Mouse (Mus musculus) megakaryocyte, adult 5-6 weeks (primary cell): ENCODE measurements around the gene Prnp. TPM values are rescaled to one million over a fixed set of nuclear protein-coding genes. Genes with fewer than 3 reads are reported as not detected.

Experiments used
- ATAC-seq: 2 replicates; pipeline ENCODE4 v1.8.0; 2016; ENCODE audit warnings: mild to moderate bottlenecking, inconsistent platforms; ENCODE audit not compliant: poor library complexity, severe bottlenecking
- total RNA-seq, 2 experiments: library from RNA; stranded (forward) in 1 of 2; stranded (reverse) in 1 of 2; fragments of 153-499, 151-499 nt in 1 of 2; fragments of 221-1000, 200-1000 nt in 1 of 2; gene quantifications; 2 replicates each; pipeline versions ENCODE4 v1.2.3 to v1.2.4; 2015 to 2017

Prnp gene
- total RNA-seq, 2 experiments from 2014 or later, result 0.80 to 1.7 TPM

DNA sequence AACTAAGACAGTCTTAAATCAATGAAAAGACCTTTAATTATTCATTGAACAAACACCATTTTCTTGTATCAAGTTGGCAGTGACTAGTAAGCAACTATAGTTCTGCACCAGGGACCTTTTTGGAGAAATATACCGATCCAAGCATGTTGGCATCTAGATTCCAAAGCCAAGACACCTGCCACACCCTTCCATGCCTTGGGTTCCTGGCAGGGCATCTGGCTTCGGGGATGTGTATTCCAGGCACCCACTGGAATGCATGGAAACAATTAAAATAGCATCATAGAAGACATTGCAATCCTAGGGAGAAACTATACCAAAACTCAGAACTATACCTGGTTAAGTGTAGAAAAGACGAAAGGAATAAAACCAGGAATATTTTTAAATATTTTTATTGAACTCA lies 3.5 kb upstream of the Prnp start:
- no peak for ATAC-seq

DNA sequence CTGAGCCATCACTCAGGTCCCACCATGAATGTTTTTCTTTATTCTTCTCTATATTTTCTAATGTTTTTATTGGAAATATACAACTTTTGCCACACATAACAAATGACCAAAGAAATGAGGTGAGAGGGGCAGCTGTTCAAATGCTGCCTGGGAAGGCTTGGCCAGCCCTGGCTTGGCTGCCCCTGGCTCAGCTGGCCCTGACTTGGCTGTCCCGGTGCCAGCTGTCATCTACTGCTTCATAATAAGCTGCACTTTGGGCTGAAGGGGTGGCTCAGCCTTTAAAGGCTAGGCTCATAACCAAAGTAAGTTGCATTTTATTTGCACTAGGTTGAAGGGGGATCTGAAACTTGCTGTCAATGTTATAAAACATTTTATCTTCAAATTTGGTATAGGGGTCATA lies 2.9 kb upstream of the Prnp start:
- no peak for ATAC-seq

DNA sequence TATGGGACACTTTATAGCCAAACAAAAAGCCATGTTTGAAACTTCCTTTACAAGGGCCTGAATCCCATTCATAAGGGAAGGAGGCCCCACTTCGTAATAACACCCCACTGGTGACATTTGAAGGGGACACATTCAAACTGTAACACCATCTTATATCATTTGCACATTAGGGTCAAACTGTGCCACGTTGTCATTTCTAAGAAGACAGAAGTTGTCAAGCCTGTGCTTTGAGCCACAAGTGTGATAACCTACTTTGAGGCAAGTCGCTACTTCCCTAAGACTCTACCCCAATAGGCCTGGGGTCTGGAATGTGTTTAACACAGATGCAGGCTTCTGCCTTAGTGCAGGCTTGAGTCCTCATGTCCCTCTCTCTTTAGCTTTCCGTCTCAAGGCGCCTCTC lies 2.4 kb upstream of the Prnp start:
- no peak for ATAC-seq

DNA sequence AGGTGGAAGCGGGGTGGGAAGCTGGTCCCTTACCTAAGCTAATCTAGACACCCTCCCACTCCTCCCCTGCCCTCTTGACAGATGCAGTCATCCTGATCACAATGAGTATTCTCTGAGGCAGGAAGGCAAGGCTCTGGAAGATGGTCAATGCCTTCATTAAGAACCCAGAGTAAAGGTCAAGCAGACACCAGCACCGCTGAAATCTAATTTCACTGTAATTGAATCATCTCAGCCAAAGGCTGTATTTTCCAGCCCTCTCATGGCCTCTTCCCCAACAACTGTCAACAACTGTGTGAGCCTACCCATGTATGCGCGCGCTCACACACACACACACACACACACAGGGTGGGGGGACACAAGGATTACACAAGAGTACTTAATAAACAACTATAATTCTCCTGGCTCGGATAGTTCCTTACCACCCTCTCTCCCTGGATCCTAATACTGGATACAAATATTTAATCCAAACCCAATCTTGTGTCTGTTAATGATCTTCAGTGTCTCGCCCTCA lies 1.3 kb upstream of the Prnp start:
- ATAC-seq, result no peak

- ATAC-seq, result no peak
Observed at GRCm38 (mm10) chr2:131908906-131909305, 822 bp upstream of the Prnp start.

DNA sequence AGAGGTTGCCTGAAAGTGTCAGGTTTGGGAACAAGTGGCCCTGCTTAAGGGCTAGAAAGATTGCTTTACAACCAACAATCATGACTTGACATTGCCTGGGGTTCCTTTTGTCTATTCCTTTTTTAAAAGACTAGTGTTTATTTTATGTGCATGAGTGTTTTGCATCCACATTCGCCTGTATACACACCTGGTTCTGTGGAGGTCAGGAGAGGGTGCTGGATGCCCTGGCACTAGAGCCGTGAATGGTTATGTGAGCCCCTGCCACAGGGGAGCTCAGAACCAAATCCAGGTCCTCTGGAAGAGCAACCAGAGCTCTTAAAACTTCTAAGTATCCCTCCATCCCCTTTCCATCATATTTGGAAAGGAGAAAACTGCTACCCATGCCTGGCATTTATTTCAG lies 1.1 kb downstream of the Prnp start:
- ATAC-seq, result no peak

DNA sequence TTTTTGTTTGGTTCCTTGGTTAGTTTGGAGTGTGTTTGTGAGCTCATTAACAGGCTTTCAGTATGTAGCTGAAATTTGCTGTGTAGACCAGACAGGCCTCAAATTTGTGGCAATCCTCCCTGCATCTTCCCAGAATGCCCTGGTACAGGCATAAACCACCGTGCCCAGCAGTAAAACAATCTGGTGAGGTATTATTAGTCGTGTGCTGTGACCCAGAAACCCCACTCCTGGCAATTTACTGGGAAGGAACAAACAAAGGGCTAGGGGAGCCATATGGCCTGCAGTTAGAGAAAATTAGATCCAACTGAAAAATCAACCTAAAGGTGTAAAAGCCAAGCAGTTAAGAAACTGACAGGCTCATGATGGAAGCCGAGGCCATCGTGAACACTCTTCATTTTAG lies 1.6 kb downstream of the Prnp start:
- ATAC-seq, result no peak

- no peak for ATAC-seq
Observed at GRCm38 (mm10) chr2:131912526-131913258, 3.0 kb downstream of the Prnp start.

DNA sequence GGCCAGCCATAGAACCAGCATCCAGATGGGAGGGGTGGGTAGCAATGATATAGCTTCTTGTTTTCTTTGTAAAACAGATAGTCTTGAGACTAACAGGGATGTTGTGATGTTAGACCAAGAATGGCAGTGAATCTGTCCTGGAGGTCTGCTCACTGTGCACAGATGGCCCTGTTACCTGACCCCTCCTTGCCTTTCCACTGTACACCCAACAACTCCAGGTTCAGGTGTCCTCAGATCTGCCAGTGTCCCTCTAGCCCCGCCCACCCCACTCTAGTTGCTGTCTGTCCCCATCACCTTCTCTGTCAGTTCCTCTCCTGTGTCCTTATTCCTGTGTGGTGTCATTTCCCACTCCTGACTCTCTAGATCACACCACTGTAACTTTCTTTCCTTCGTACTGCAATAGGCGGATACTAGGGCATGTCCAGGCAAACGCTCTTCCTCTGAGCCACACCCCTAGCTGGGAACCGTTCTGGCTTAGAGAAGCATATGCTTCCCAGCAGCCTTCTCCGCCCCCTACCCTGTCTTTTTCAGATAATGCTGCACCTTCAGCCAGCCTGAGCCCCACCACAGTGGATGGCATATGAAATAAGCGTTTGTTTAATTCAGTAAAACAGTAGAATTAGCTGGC lies 22.7 kb downstream of the Prnp start:
- no peak for ATAC-seq

DNA sequence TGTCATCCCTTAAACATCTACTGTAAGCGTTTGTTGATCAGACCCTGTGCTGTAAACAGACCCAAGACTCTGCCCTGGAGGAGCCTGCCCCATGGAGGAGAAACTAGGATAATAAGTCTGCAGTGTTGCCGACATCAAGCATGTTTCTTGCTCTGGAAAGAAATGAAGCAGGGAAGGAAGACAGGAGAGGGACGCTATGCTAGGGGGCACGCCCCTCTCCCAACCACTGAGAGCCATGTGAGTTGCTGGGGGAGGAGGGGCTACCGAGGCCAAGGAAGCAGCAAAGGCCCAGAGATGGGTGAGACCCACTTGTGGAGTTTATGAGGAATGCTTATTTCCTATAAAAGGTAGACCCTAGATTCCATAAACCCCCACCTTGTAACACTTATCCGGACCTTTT lies 23.3 kb downstream of the Prnp start:
- no peak for ATAC-seq

DNA sequence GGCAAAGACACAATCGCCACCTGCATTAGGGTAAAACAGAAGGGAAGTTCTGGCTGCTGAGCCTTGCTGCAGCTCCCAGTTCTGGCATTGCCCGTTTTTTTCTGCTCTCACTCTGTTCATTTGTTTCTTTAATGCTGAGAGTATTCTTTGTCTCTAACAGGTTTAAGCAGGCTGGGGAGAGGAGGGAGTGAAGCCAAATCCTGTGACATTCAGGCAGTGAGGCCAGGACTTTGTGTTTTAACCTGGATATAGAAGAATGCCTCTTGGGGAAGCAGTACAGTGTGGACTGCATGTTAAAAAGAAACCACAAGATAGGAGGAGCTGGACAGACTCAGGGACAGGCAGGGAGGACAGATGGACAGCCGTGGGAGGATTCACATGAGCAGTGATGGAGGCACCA lies 23.9 kb downstream of the Prnp start:
- ATAC-seq, result no peak

- ATAC-seq, result no peak
Observed at GRCm38 (mm10) chr2:131934243-131934642, 24.5 kb downstream of the Prnp start.

DNA sequence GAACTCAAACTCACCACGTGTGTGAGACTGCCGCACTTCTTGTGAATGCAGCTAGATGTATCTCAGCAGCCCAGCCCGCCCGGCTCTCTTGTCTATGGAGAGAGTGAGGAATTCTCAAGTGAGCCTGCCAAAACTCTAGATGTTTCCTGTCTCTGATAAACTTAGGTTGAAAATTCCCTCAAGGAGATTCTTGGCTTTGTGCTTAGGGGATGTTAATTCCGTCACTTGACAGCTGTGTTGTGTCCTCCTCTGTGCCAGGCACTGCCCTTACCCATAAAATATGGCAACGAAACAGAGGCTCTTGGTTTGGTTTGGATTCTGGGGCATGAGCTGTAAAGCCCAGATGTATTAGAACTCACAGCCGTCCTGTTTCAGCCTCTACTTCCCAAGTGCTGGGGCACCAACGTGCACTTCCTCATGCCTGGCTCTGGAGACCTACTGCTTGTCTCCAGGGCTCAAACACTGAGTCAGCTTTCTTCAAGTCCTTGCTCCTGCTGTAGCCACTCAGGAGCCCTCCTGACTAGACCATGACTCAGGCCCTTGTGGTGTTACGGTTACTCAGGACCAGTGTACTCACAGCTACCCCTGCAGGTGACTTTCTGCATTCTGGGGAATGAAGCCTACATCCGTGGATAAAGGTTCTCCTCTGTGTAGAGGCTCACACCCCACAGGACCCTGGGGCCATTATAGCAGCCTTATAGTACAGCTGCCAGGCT lies 25.8 kb downstream of the Prnp start:
- peak; percentile 63 for ATAC-seq

DNA sequence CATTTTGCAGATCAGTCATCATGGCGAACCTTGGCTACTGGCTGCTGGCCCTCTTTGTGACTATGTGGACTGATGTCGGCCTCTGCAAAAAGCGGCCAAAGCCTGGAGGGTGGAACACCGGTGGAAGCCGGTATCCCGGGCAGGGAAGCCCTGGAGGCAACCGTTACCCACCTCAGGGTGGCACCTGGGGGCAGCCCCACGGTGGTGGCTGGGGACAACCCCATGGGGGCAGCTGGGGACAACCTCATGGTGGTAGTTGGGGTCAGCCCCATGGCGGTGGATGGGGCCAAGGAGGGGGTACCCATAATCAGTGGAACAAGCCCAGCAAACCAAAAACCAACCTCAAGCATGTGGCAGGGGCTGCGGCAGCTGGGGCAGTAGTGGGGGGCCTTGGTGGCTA lies 26.7 kb downstream of the Prnp start:
- no peak for ATAC-seq

DNA sequence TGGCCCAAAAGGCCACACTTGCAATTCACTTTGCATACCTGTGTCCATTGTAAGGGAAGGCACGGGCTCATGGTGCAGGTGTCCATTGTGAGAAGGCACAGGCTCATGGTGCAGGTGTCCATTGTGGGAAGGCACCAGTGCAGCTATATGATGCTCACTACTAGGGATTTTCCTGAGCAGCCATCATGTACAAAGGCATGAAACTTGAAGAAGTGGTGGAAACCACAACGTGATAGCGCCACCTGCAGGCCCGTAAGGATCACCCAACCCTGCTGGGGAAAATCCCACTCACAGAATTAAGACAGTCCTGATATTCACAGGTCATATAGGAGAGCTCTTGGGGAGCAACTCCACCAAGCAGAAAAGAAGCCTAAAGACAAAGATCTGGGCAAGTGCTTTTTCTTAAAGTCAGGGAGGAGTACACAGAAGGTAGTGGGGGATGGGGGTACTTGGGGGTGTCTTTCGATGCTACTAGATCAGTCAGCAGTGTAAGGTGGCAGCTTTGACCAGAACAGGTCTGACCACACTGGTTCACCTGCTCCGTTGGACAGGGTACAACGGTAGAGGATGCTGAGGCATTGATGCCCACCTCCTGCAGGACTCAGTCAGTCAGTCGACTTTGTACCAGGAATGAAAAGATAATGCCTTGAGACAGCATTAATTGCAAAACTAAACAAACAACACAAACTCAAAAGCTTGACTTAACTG lies 29.8 kb downstream of the Prnp start:
- peak; percentile 76 for ATAC-seq

DNA sequence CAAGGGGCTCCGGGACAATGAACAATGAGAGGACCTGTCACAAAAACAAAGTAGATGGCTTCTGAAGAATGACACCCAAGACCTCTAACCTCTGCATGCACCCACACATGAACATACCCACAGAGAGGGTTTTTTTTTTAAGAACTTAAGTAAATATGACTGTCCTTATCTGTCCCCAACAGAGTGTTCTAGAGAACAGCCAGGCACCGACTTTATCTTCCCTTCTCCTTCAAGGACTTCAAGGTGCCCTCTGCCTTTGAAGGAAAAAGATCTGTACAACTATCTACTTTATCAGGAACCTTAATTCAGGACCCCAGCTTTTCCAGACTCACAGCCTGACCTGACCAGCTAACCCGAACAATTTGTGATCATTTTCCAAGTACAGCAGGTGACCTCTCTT lies 30.8 kb downstream of the Prnp start:
- no peak for ATAC-seq

DNA sequence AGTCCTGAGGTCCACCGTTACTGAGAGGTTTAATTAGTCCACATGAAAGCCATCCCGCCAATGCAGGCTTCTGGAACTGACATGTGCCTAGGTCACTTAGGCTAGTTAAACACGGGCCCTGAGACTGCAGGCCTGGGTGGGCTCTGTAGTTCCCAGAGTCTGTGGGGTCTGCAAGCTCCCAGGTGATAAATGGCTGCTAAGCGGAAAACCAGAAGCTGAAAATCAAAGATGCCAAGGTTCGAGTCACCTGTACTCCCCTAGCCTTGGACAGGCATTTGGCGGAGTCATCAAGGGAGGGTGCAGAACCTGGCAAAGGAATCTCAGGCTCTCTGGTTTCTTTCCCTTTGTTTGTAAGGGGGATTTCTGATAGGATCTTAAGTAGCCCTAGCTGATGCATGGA lies 31.8 kb downstream of the Prnp start:
- no peak for ATAC-seq

GRCm38 (mm10) chr2:131944370-131944769 lies 34.6 kb downstream of the Prnp start:
- no peak for ATAC-seq

DNA sequence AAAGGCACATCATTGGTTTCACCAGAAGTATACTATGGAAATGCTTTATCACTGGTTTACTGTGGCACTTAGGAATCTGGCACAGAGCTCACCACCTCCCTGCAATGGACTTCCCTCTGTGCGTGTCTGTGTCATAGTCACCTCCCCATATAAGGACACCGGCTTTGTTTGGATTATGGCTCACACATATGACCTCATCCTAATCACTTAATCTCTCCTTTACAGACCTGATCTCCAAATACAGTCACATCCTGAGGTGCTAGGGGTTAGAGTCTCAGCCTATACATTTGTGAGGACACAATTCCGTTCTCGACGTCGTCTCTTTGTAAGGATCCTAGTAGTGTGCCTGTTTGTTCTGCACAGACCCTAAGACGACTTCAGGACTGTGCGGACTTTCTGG lies 35.5 kb downstream of the Prnp start:
- no peak for ATAC-seq

DNA sequence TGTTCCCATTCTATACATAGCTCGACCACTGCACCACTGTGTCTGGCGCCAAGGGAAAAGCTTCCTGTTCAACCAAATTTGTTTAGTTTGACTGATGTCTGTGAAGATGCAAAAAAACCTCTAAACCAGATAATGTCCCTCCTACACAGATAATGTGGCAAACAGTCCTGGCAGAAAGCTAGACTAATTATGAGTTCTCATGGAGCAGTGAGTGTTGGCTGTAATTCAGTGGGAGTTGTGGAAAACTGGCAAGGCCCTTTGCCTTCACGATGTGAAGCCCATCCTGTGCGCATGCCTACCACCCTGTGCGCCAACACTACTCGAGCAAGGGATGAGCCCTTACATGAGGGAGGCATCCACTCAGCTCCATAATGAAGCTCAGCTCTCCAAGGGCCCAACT lies 36.0 kb downstream of the Prnp start:
- ATAC-seq, result no peak

DNA sequence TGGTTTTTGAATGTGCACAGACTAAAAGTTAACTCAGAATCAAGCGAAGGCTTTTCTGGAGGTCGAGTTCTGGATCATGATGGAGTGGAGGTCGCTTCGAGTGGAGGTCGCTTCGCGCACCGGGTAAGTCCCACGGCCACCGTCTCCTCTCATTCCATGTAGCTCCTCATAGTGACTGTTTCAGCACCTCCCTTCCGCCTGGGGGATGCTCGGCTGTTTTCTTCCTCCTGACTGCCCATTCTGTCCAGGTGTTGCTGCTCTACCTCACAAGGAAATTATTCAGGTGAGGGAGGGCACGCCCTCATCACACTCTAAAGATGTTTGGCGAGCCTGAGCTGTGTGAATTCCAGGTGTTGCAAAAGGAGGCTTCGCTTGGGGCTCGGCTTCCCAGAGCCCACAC lies 36.6 kb downstream of the Prnp start:
- ATAC-seq, result no peak
